Mouse (Mus musculus): ENCODE measurements at regions not wholly inside any gene's neighbourhood (a gene's known extent, or its start where the extent isn't known, plus 50 kb on each side); places are given as distances from the start of the nearest gene placed in this dataset.

DNA sequence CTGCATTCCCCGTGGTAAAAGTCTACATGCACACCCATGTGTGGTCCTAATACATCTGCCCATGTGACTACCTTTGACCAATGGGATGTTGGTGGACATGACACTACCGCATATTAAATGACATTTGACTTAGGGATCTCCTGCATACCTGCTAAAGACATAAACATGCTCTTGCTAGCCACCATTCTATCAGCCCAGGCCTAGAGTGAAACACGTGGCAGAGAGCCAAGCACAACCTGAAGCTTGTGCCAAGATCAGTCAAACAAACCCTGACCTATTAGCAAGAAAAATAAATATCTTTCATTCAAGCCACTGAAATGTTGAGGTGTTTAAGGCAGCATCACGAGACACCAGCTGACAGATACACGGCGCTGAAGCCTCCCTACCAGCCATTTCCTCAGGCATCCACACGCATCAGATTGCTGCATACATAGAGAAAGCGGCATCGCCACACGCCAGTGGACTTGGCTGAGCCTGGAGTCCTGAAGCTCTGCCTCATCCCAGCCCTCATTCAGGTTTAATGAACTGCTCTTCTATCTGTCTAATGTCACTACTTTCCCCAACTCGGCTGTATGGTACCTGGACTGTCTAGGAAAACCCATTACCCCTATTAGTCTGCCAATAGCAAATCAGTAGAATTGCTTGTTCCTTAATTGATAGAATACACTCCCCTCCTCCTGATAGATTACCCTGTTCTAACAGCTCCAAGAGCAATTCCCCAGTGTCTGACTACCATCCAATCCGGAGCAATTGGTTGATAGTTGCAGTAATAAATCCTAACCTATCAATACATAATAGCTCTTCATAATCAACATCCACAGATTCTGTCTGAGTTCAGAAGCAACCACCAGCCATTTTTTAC lies 242.8 kb upstream of the Rsrc1 start:
- DNase-seq (ENCODE audit: low spot score in 2 of 2), result no peak

DNA sequence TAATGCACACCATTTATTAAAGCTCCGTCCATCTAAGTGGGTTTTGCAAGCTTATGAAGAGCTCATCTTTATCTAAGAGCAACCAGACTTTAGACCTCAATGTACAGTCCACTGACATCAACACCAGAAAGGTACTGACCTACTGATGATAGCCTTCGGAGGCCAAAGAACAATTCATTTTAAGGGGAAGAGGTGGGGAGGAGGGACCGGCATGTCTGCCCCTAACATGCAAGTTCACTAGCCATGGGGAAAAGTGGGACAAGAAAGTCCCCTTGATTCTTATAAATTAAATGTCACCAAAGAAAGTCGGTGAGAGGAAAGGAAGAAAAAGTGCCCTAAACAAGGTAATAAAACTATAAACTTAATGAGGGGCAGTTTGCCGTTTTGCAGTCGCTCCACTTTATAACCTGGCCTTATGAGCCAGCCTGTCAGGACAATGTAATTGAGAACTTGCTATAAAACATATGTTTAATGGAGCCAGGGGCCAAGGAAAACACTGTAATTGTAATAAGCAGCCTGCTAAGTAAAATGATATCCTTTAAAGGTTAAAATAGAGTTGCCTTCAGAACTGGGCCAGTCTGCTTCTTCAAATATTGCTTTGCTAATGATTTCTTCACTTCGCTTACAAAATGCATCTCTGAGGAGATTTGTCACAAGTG lies 241.7 kb upstream of the Rsrc1 start:
- DNase-seq (ENCODE audit: low spot score in 2 of 2), result no peak

DNA sequence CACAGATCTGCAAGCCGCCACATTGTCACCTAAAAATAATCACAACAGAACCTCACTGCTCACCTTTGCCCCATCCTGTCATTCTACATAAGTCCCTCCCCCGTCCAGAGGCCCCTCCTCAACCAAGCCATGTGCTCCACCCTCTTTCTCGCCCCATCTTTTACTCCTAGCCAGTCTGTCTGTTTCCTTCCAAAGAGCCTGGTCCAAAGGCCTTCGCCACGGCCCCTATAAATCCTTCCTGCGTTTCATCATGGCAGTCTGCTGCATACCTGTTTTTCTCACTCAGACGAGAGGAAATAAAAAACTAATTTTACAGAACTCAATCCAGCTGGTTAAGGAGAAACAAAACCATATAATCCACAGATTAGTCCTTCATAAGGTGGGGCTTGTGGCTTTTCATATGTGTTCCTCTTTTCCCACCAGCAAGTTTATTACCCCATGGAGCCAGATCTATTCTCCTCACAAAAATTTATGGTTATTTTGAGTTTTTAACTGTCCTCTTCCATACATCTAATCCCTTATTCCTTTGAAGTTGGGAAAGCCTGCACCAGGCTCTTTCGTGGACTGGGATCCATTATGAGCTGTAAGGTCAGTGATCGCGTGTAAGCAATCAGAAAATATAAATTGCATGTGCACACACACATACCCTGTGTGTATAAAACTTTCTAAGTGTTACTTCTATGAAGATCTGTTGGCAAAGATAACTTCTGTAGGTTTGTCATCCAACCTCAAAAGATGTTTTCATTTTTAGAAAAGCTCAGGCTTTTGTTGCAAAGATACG lies 236.9 kb upstream of the Rsrc1 start:
- DNase-seq (ENCODE audit: low spot score in 2 of 2), result no peak

DNA sequence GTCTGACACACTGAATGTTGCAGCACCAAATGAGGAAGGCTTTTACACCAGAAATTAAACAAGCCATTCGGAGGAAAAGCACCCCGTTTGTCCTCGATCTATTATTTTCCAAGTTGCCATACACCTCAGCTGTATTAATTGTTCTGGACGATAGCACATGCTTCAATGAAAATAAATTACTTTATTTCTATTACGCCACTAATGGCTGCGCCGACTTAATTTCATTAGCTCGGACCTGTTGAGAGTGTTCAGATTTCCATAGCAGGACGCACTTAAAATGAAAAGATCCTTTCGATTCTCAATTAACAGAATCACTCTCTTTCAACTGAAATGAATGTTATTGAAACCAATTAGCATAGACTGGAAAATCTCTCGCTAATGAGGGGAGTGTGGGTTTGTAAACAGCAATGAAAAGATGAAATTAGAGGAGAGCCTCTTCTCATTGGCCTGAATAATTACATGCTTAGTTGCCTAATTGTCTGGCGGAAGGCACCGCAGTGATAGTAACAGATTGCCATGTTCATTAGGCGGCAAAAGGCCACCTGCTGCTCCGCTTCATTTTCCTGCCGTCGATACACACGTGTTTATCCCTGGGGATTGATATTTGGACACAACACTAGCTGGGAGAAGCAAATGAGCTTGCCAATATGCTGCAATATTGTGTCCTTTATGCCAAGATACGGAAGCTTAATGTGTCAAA lies 234.7 kb upstream of the Rsrc1 start:
- peak in 1 of 2 experiments; percentile 12 for DNase-seq (ENCODE audit: low spot score in 2 of 2)

DNA sequence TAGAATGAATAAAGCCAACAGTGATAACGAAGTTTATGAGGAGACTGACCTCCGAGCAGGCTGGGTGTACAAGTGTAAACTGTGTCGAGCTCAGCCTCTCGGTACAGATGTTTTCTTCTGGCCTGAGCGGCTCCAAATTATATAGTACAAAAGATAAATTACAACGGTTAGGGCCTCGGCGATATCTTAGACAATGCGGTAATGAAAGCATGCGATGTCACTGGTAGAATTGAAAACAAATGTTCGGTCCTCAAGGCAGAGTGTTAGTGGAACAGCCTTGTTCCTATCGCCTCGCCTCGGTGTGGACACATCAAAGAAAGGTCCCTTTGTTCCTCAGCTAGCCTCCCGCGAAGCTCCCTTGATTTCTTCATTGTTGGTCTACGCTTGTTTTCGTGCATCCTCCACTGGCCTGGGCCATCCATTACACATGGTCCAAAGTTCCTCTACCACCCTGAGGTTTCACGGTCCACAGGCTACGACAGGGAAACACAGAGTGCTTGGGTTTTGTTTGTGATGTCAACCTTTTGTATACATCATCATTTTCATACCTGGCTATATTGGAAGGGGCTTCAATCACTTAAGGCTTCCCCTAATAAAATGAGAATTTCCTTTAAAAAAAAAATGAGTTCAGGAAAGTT lies 234.0 kb upstream of the Rsrc1 start:
- peak in 1 of 2 experiments; percentile 6 for DNase-seq (ENCODE audit: low spot score in 2 of 2)

DNA sequence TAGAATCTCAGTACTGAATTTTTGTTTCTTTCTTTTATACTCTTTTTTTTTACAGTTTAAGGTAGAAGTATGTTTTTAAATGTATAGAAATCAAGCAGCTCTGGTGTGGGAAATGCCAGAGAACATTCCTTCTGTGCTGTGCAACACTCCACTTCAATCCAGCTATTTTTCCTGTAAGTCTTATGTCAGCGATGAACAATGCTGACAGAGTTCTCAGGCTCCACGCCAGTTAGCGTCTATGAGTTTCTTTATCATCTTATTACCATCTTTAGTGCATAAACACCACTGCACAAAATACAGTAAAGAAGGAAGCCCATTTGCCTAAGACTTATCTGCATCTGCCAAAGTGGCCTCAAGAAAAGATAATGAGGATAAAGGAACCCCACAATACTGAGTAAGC lies 223.0 kb upstream of the Rsrc1 start:
- DNase-seq (ENCODE audit: low spot score in 2 of 2), result no peak

DNA sequence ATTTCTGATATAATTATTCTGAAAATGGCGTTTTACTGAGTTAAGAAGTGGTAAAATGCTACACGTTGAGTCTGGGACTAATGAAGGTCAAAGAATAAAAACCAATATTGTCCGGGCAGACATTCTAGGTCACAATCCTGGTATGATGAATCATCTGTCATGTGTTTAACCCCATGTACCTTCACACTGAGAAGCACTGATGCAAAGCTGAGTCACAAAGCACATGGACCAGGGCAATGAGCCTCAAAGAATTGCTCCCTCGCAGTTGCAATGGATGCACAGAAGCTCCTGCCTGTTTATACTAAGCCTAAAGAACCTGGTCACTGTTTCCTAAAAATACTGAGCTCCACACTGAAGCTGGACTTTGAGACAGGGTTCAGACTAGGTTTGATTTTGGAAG lies 221.3 kb upstream of the Rsrc1 start:
- DNase-seq (ENCODE audit: low spot score in 2 of 2), result no peak

DNA sequence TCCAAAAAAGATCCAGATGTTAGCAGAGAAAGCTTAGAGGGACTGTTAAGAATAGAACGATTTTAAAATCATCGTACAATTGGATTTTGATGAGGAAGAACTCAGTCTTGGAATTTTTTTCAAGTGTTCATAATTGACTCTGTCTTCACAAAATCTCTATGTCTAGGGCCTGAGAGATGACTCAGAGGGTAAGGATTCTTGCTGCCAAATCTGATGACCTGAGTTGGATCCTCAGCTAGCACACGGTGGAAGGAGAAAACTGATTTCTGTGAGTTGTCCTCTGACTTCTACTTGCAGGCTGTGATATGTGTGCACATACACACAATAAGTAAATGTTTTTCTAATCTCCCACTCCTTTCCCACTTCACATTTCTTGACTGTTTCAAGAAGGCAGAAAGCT lies 218.7 kb upstream of the Rsrc1 start:
- no peak for DNase-seq (ENCODE audit: low spot score in 2 of 2)

DNA sequence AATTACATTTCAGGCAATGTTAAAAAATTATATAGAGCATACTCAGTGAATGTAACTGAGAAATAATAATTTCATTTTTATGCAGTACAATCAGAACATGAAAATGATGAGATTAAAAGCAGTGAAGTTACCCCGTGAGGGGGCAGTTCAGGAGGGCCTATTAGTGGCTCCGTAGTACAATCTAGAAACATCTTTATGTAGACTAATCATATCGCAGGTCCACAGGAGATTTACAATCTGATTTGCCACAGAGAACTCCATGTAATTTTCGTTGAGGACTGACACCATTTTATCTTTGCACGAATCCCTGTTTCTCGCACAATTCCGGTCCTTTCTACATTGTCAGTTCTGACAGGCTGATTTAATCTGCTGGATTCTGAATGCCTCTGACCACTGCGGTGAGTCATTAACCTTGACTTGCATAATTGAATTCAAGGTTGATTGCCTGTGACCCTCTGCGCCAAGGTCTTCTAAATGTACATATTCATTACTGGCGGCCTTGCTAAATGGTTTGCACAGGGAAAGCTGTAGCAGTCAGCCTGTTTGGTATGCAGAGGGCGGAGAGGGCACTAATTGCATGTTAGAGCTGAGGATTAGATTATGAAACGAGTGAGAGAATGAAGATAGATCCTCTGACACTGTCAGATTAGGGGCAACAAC lies 183.7 kb upstream of the Rsrc1 start:
- DNase-seq (ENCODE audit: low spot score in 2 of 2), result no peak

DNA sequence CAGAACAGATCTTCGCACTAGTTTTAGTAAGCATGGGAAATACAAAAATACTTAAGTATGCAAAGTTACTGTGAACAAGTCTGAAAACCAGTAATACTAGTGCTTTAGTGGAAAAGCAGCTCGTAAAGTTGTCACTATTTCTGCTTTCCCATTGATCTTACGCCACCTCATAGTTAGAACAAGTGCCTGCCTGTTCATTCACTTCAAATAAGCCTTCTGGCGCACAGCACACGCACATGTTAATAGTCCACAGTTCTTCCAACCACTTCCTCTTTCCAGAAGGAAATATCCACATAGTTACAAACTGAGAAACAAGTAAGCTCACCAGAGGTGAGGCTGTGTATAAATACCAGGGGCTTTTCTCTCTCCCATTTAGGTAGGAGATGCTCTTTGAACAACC lies 182.9 kb upstream of the Rsrc1 start:
- no peak for DNase-seq (ENCODE audit: low spot score in 2 of 2)

DNA sequence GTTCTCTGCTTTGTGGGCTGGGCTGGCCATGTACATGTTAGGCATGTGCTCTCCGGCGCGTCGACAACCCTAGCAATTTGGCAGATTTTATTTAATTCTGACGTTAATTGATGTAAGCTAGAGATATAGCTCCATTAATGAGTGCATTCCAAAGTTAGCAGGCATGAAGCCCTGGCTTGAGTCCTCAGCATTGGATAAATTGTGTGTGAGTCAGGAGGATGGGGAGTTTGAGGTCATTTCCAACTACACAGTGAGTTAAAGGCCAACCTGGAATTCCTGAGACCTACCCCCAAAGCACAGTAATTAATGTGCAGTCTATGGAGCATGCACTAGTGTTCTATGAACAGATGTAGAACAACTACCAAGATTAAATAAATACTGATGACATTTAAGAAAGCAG lies 178.7 kb upstream of the Rsrc1 start:
- no peak for DNase-seq (ENCODE audit: low spot score in 2 of 2)

DNA sequence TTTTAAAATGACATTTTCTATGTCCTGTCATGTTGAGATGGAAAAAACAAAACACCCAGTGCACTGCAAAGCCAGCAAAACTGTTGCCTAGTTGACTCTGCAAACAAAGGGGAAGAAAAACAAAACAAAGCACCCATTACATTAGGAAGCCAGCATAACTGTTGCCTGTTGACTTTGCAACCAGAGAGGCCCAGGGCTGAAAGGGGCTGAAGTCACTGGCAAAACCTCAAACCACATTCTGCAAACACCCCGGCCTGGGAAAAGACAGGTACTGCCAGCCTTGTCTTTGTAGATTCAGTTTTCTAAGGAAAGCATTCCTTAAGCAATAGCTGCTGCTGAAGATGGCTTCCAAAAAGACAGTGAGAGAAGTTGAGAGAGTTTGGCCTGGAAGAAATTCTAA lies 175.0 kb upstream of the Rsrc1 start:
- DNase-seq (ENCODE audit: low spot score in 2 of 2), result no peak

DNA sequence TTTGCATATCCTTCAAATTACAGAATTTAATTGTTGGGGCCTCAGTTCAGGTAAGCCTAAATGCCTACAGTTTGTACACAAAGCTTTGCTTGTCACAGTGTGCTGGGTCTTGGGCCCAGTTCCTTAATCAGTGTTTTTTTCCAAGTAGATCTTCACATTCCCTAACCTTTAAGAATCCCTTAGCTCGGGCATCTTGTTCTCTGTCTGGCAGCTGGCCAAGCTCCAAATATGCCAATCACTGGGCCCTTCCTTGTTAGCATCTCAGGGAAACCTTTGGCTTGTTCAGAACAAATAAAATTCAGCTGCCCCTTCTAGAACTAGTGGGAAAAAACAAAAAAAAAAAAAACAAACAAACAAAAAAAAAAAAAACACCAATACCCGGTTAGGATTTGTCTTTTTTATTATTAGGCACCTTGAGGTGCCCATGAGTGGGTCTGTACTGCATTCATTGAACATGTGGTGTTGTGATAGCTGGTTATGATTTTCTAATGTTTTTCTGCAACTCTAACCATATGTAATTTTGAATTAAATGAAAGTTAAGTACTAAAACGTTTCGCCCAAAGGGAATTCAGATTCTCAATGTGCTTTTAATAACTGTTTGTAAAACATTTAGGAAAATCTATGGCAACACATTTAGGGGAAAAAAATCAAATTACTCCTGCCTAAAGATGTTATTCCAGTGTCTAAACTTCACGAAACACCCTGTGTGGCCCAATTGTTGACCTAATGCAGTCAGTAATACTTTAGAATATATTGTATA lies 168.3 kb upstream of the Rsrc1 start:
- no peak for DNase-seq (ENCODE audit: low spot score in 2 of 2)

DNA sequence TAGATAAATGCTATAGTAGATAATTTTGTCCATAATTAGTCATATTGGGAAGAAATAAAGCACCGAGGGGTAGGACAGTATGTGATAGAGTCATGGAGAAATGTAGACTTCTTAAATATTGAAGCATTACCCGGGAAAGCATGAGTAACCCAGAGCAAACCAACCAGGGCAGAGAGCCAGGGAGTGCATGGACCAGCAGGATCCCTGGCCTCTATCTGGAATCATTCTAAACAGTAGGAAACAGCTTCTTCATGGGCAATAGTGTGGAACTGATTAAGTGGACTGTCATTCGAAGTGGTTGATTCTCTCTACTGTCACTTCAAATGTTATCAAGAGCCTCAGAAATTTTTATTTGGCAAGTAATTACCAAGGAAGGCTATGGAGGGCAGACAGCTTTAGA lies 155.4 kb upstream of the Rsrc1 start:
- no peak for DNase-seq (ENCODE audit: low spot score in 2 of 2)

Measured in frontal cortex, postnatal 36 days (tissue).